Mouse (Mus musculus) heart, postnatal 4 days (tissue): ENCODE data around the gene Nup54. TPM values are rescaled to one million over a fixed set of nuclear protein-coding genes. Genes with fewer than 3 reads are reported as not detected.

Source experiments
- DNase-seq: peaks from one replicate; pipeline ENCODE4 v3.0.0; 2021
- total RNA-seq, 2 experiments: library from RNA; stranded (reverse); gene quantifications; 2 replicates each; pipeline ENCODE4 v1.2.3; 2021

Nup54 gene
- total RNA-seq, 2 experiments from 2014 or later, result 29.0 to 29.2 TPM

DNA sequence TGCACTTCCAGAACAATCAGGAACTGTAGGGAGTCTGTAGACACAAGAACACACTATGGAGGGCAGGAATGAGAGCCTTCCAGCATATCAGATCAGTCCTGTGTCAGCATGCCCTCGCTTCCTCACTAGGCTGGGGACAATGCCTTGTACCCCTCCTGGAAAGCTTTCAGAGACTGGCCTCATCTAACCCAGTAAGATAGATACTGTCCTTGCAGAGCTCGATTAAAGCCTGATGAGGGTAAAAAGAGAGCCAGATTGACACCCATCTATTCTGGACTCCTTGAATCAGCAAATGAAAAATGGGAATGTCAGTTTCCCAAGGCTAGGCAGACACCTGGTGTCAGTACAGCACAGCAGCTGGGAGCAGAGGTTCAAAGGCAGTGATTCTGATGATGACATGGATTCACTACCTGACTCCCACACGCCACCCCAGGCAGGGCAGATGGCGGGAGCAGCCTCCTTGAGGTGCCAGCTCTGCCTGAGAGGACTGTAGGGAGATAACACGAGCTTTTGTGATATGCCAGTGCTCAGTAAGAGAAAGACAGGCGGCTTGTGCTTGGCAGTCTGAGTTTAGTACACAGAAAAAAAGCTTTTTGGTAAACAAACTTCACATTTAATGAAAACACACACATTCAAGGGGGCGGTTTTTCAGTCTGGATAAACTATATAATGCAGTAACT, 23.4 kb downstream of the Nup54 start:
- DNase-seq, result no peak

DNA sequence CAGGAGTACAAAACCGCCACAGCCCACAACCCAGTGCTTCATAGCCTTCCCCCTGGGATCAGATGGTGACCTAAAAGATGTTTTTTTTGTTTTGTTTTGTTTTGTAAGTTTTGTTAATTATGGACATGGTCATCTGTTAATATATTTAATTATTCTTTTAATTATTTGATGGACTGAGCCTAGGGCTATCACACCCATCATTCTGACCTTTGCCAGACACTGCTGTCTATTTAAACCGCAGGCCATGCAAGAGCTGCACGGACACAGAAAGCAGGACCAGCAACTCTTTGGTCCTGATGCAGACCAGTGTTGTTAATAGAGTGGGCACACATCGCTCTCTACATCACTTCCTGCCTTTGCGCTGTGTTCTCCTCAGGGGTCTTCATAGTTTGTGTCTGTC, 24.5 kb downstream of the Nup54 start:
- DNase-seq, result no peak

DNA sequence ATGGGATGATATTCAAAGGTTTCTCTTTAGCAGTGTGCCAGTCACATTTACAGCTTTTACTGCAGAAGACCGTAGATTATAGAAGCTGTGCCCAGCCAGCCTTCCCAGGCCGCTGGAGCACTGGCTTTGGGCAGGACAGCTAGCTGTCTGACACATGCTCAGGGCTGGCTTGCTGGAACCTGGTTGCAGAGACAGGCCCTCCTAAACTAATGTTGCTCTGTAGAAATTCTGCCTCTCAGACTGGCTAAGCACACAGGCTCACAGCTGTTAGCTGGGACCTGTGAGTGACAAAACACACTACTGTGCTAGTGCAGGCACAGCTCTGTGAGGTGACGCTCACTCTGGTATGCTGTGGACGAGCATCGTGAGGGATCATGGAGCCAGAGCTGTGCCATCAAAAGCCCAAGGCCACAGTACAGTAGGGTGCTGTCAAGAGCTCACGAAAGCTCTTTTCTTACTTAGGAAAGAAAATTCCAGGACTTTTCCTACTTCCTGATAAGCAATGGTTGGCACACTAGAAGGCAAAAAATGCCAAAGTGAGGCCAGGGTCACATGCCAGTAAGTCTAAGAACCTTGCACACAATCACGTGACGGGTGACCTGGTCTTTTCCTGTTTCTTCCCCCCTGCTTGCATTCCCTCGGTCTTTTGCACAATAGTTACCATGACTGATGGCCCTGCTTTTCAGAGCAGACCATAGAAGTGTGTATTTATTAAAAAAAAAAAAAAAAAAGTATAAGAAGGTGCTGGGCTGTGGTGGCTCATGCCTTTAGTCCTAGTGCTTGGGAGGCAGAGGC, 25.5 kb downstream of the Nup54 start:
- DNase-seq, result no peak

DNA sequence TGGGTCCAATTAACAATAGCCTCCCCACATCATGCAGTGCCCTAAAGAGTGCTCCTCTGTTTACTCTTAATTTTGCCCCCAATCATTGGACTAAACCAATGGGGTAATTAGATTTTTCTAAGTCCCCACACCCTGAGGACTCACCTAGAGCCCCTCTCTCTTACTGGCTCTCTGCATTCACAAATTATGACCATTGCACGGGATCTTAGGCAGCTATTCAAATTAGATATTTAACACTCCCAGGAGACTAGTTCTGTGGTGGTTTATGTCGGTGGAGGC, 30.7 kb downstream of the Nup54 start:
- DNase-seq, result no peak

DNA sequence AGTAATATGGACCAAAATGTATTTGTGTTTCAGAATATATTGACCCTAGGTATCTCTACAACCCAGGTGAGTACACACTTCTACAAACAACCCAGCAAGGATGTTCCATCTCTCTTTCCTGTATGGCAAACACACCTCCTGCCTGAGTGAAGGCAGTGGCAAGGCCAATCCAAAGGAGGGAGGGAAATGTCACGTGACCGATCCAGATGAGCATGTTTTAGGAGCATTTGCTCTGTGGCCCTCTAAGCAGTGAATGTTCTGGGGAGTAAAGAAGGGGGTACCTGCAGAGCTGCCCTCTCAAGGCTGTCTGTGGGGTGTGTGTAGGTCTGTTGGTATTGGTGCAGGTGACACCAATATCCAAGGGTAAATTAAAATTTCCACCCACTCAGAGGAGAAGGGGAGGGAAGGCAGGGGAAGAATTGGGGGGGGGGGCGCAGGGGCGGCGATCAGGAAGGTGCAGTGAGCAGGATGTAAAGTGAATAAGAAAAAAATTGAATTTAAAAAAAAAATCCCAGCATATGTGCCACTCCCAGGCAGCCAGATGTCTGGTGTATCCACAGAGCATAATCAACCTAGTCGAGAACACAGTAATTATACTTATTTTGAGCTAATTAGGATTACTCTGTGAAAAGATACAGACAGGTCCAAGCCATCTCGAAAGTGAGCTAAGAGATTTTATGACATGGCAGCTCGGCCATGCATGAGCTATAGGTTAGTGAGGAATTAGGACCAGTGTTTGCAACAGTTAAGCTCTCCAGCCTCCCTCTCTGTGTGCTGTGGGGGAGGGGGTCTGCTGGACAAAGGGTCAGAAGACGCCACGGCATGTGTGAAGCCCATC, 31.2 kb downstream of the Nup54 start:
- no peak for DNase-seq

DNA sequence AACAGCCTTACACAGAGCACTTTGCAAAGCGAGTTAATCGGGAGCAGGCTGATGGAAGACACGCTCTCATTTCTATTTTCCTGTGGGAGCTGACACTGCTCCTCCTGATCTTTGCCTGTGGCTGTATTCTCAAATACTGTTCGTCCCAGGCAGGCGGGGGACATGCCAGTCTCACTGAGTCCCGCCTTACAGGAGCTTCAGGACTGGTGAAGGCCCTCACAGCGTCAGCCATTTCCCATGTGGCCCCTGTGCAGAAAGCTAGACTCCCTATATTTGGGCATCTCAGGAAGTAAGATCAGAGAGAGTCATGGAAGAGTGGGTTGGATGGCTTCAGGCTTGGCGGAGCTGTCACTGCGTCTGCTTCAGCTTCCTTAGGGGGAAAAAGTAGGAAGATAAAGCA, 32.2 kb downstream of the Nup54 start:
- DNase-seq, result no peak

DNA sequence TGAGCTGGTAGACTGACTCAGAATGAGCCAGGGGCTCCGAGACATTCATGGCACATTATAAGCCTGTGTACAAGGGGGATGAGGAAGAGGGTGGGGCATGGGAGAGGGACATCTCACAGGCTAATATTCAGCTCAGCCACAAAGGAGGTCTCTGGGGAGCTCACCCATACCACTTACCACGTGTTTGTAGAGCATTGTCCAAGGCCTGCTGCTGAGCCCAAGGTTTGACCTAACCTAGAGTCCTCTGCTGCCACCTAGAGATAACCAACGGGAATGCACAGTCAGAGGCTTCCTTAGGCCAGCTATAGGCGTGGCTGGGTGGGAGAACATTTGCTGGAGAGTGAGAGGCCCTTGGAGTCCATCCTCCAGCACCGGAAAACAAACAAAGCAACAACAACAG, 36.9 kb downstream of the Nup54 start:
- DNase-seq, result peak; percentile 91

DNA sequence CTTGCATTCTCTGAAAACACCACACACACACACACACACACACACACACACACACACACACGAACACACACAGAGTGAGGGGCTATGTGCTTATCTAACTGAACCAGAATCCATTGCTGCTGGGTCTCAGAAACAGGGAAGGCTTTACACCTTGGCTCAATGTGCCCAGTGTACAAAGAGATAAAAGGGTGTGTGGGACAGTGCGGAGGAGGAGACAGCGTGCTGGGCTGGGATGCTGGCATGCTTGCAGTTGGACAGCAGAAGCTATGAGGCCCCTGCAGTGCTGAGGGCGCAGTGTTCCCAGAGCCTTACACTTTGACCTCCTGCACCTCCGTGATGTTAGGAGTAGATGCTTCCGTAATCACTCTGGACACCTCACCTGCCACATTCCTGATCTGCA, 38.5 kb downstream of the Nup54 start:
- no peak for DNase-seq

DNA sequence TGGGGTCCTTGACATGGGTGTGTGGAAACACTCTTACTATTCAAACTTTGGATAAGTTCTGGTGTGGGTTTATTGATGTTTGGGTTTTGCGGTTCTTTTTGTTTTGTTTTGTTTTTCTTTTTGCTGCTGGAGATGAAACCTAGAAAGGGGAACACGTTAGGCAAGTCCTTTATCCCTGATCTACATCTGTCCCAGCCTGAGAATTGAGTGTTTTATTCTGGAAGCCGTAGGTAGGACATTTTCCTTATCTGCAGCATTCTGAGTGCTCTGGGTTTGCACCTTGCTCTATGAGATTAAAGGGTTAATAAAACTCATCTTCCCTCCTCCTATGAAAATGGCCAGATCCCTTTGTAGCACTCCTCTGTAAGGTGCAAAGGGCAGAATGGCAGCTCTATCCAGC, 39.3 kb downstream of the Nup54 start:
- no peak for DNase-seq

DNA sequence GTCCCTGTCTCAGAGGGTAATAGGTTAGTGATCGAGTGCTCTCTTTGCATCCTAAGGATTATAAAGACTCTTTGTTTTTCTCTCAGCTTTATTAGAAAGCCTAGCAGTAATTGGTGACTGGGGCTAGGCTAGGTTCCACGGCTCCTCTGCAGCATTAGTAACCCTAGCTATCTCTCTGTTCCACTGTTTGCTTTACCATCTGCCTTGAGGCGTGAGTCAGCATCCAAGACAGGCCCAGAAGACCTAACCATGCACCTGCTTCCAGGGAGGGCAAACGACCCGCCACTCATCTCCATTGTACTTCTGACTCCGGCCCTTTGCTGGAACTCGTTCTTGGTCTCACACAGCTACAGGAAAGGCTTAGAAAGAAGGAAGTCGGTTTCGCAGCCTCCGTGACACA, 41.2 kb downstream of the Nup54 start:
- DNase-seq, result no peak

DNA sequence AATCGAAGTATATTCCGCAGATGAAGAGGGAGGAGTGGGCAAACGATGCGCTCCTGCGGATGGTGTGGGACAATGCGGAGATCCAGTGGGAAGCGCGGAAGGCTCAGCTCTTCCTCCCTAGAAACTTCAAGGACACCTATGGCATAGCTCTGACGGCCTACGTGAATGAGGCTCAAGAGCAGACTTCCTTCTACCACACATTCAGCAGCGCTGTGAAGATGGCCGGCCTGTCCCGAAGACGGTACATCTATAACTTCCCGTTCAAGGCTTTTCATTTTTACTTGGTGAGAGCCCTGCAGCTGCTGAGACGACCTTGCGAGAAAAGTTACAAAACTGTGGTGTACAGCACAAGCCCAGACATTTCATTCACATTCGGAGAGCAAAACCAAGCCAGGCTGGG, 42.5 kb downstream of the Nup54 start:
- no peak for DNase-seq

DNA sequence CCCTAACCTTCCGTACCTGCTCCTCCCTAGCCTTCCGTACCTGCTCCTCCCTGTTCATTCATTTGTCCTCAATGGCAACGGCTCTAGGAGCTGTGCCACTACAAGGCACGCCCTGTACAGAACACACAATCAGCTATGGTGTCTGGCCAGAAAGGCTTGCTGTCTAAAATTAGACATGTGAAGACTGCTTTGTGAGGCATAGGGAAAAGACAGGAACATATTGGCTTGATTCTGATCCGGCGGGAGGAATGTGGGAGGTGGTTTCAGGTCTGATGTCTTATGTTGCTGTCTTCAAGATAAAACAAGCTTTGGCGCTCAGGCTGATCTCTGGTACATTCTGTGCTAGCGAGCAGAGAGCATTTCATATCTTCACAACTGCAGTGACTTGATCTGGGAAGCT, 44.4 kb downstream of the Nup54 start:
- DNase-seq, result no peak

DNA sequence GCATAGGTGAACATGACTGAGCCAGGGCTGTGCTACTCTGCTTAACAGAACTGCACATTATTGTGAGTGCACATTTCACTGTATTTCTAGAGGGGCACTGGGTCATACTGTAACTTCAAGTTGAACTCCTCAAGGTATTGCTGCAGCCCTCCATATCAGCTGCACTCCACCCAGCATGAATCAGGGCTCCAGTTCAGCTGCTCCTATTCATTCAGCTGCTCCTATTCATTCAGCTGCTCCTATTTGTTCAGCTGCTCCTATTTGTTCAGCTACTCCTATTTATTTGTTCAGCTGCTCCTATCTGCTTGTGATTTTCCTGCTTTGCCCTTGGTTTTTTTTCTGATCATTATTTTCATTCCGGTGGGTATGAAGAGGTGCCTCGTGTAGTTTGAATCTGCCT, 45.0 kb downstream of the Nup54 start:
- DNase-seq, result no peak

DNA sequence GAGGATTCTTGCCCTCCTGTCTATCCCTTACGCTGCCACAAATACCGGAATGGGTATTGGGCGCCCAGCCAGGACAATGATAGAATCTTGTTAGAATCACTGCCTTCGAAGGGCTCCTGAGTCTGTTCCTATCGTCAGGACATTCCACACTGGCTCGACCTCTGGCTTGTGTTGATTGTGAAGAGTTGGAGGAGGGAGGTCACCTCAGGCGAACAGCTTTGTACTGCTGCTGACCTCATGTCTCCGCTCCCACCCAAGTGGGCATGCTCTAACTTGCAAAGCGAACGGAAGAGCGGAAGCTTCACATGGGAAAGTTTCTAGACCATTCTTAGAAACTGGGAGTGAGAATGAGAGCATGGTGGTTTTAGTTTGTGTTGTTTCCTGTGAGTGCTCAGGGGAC, 47.6 kb downstream of the Nup54 start:
- DNase-seq, result peak; percentile 81

DNA sequence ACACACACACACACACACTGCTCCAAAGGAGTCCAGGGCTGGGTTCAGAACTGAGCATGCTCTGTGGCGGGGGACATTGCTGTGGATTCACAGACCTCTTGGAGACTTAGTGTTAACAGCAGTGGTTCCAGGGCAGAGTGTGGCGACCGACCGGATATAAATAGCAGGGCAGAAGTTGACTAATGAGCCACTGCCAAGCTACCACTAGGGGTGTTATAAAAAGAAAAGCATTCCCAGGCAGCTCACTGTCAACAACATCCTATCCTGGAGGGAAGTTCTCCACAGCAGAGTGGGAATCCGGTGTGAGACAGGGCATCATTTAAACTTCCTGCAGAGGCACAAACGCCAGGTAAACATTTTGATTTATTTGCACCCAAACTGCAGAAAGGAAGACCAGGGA, 48.4 kb downstream of the Nup54 start:
- peak; percentile 72 for DNase-seq

DNA sequence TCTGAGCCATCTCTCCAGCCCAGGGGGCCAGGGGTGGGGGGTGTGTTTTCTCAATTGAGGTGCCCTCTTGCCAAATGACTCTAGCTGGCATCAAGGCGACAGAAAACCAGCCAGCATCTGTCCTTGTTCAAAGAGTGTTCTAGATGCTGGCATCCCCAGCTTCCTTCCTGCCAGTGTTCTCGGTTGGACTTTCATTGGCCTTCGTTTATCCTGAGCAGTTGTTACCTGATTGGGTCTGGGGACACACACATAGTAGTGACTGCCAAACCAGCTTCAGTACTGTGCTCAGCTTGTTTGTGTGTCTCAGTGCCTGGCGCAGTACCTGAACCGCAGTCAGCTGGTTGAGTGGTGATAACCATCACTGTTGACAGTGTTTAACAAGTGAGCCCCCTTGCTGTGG, 48.9 kb downstream of the Nup54 start:
- no peak for DNase-seq

DNA sequence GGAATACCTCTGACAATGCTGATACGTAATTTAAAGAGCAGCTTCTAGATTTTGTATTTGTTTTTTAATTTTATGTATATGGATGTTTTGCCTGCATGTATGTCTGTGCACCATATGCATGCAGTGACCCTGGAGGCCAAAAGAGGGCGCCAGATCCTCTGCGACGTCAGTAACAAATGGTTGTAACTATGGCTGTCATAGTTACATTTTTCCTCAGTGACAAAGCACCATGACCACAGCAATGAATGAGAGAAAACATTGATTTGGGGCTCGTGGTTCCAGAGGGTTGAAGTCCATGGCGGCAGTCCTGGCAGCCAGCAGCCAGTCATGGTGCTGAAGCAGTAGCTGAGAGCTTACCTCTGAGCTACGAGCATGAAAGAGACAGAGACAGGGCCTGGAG, 50.2 kb downstream of the Nup54 start:
- no peak for DNase-seq

DNA sequence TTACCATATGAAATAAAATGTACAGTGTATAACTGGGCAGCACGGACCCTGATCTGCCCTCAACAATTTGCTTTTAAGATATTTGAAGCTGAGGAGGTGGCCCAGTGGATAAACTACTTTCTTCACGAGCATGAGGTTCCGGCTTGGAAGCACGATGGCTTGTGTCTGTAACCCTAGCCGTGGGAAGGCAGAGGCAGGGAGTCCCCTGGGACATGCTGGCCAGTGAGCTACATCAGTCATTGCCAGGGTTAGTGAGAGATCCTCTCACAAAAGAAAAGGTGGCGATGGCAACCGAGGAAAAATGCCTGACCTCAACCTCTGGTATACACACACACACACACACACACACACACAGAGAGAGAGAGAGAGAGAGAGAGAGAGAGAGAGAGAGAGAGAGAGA, 51.3 kb downstream of the Nup54 start:
- no peak for DNase-seq

DNA sequence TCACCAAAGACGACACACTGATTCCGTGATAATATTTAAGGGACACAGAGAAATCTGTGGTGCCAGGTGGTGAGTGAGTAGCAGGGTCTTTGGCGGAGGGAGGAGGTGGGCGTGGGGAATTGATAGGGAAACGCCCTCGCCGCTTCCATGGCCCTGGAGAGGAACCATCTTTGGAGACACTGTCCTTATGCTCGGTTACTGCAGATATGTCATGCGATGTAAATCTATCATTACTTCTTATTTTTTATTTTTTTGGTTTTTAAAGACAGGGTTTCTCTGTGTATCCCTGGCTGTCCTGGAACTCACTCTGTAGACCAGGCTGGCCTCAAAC, 52.7 kb downstream of the Nup54 start:
- no peak for DNase-seq

DNA sequence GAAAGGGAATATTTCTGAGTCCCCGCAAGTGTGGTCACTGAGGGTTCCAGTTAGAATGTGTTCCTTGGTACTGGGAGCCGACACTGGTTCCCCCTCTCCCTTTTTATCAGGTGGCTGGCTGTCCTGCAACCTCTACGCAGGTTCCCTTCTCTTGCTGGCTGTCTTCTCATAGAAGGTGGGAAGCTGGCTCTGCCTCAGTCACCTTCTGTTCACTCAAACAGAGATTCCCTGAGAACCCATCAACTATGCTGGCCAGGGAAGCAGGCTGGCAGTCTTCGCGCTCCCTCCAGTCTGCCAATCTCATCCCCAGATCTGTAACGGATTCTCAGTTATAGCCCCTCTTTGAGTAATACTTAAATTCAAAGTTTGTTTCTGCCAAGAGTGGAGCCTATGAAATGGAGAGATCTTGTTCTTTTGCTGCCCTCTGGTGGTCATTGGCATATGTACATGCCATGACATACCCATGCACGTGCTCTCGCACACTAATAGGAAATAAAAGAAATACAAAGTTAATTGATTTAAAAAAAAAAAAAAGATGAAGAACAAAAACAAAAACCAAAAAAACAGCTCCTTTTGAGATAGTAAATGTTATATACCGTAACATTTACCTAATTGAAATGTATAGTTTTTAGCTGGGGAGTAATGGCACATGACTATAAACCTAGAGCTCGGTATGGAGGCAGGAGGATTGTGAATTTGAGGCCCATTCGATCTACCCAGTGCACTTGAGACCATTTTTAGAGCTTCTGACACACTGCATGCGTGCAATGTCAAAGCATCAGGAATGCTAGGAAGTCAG, 53.3 kb downstream of the Nup54 start:
- peak; percentile 87 for DNase-seq

DNA sequence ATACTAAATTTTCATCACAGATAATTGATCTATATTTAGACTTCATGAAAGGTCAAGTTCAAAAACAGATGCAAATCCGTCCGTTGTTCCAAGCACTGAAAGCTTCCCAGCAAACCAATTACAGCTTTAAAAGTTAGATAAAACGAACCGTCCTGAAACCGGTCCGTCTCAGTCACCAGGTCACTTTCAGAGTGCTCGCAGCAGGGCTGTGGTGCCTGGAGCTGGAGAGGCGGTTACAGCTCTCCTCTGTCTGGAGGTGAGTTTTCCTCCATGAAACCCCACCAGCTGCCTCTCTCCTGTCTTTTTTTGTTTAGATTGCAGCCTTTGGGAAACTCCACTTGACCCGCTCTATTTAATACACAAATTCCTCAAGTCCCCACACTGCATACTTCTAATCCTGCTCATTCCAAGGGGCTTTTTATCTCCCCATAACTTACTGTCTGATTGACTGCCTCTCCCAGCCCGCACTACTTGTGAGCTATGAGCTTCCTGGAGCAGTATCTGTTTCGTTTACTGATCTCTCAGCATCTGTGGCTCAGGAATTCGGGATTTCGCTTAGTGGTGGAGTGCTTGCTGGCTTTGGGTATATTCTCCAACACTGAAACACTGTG, 58.1 kb downstream of the Nup54 start:
- DNase-seq, result no peak

DNA sequence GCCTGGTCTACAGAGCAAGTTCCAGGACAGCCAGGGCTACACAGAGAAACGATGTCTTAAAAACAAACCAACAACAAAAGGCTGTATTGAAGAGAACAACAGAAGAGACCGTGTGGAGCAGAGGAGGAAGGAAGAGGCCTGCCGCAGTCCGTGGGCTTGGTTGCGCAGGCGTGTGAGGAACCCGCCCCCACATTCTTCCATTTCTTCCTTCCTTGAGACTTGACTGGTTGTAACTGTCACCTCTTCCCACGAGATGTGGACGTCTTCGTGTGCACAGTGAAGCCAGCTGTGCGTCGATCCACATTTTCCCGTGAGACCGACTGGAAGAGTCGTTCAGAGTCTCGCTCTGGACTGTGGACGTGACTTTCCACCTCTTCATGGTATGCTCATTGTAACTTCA, 59.7 kb downstream of the Nup54 start:
- no peak for DNase-seq

DNA sequence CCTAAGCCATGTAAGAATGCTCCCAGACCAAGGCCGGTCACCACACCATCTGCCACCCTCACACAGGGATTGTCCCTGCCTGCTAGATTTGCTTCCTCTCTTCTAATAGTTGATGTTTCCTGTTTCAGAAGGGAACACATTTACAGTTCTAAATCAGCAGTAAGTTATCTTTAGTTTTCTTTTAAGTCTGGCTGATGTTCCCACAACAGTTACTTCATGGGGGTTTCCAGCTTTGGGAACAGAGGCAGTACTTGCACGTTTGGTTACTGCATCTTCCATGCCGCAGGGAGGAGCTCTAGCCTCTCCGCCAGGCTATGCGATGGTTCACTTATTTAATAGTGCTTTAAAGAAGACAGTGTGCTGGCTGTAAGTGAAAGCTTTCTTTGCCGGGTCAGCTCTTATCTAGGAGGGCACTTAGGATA, 60.3 kb downstream of the Nup54 start:
- no peak for DNase-seq
